Mouse (Mus musculus): ENCODE measurements around the gene Prl5a1. TPM values are rescaled to one million over a fixed set of nuclear protein-coding genes. Genes with fewer than 3 reads are reported as not detected.

Gene Prl5a1
- not detected in 2 replicates for polyA plus RNA-seq (2012; rRNA removed; ENCODE audit: low replicate concordance)

GRCm38 (mm10) chr13:28142184-28142583, at the start of gene Prl5a1:
Gene Prl5a1 (plus strand): TSS chr13:28142484.

Other genes starting within 250 kb of the Prl5a1 start
- gene Prl4a1, start 126.3 kb upstream of the Prl5a1 start, polyA plus RNA-seq (2012; rRNA removed; ENCODE audit: low replicate concordance): not detected in 2 replicates
- 0.31 and 2.3 TPM in 2 replicates for gene Gm11361, start 115.0 kb downstream of the Prl5a1 start, polyA plus RNA-seq (2012; rRNA removed; ENCODE audit: low replicate concordance)

Data from mammary gland, adult 2 months (tissue).